Mouse (Mus musculus) megakaryocyte, embryonic 14.5 days (primary cell): ENCODE data around the gene Fbxw8.

Source experiments
- FLI1 ChIP-seq: IDR thresholded peaks from 2 replicates; pipeline ENCODE4 v1.6.1; 2012; ENCODE audit warnings: low read length, inconsistent platforms, mixed read lengths
- GATA1 ChIP-seq: IDR thresholded peaks from 3 replicates; pipeline ENCODE4 v1.6.1; 2012; ENCODE audit warnings: mixed read lengths, low read length, inconsistent platforms, borderline replicate concordance

DNA sequence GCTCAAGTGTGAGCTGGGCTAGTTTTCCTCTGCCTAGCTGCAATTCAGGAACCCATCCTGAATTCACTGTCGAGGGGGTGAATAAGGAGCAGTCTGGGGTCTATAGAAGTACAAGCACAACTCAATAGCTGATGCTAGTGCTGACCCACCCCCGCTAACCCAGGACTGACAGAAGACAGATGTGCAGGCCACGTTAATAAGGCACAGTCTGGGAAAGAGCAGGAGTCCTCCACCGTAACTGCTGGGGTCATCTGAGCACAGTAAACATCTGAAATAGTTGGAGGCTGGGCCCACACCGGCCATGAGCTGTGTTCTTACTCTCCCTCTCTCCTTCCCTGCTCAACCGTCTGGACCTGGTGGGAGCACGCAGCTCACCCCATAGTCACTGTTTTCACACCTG, 68.3 kb downstream of the Fbxw8 start:
- TF ChIP-seq GATA1 (no peak), FLI1 (no peak)
